Mouse (Mus musculus) megakaryocyte progenitor cell, adult 5-6 weeks (primary cell): ENCODE results near the gene Gm8897. TPM values are rescaled to one million over a fixed set of nuclear protein-coding genes. Genes with fewer than 3 reads are reported as not detected.
"Not testable (repeated sequence)": the region's sequence is repeated elsewhere in the genome, so short reads cannot be mapped to it uniquely, and the experiment has no call there.

ENCODE experiments used
- ATAC-seq: replicated peaks from 2 replicates; pipeline ENCODE4 v1.8.0; 2016; ENCODE audit warnings: mild to moderate bottlenecking, moderate TSS enrichment, inconsistent platforms; ENCODE audit not compliant: poor library complexity
- total RNA-seq, 2 experiments: library from RNA; stranded (forward) in 1 of 2; stranded (reverse) in 1 of 2; fragments of 157-497, 149-512 nt in 1 of 2; fragments of 200-1000 nt in 1 of 2; gene quantifications; 2 replicates each; pipeline versions ENCODE4 v1.2.3 to v1.2.4; 2015 to 2017

The Gm8897 gene
- total RNA-seq (2015) (not detected in 2 replicates), total RNA-seq (2017) (not detected in 2 replicates)

DNA sequence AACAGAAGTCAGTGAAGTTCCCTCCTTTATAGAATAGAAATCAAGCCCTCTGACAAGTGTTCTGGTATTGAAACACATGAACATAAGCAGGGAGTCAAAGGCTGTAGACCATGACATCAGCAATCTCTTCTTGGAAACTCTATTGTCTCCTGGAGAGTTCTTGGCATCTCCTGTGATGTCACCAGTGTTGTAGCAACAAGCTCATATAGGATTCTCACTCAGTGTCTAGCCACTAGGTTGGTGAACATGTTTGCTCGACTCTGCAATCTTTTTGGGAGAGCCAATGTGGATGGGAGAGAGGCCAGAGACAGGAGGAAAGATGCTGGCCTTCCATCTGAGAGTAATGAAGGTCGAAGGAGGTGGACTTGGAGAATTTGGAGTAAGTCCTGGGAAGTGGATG is at the start of gene Gm8897:
TSS of gene Gm8897 (plus strand) at position 301 of the 400 bp plus-strand sequence.
- ATAC-seq, result not testable (repeated sequence)

DNA sequence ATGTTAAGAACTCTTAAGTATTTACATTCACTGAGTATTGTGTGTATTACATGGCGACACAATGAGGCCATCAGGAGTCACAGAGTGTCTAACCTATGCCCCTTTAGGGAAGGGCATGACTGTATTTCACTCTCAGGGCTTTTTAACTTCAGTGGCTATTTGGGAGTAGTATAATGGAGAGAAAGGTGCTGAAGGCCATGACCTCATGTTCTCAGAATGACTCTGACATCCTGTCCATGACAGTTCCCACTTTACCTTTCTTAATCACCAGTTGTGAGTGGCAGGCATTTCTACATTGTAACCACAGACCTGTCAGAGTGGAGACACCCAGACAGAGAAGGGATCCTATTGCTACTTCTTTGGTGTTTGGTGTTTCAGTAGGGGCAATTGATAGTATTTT is 473 bp downstream of the Gm8897 start:
- not testable (repeated sequence) for ATAC-seq

Other genes with a start within 250 kb of the Gm8897 start
- gene Gm5861, start 233.3 kb upstream of the Gm8897 start, total RNA-seq (2015), result not detected in 2 replicates
- not detected in 2 replicates for gene Gm5861, start 233.3 kb upstream of the Gm8897 start, total RNA-seq (2017)
- not detected in 2 replicates for gene Gm8890, start 160.4 kb upstream of the Gm8897 start, total RNA-seq (2015)
- gene Gm8890, start 160.4 kb upstream of the Gm8897 start, total RNA-seq (2017), result not detected in 2 replicates
- gene Speer1, start 74.9 kb upstream of the Gm8897 start, total RNA-seq (2015), result not detected in 2 replicates
- gene Speer1, start 74.9 kb upstream of the Gm8897 start, total RNA-seq (2017), result not detected in 2 replicates
- not detected in 2 replicates for gene Gm8906, start 86.3 kb downstream of the Gm8897 start, total RNA-seq (2015)
- not detected in 2 replicates for gene Gm8906, start 86.3 kb downstream of the Gm8897 start, total RNA-seq (2017)
- gene Gm6460, start 178.5 kb downstream of the Gm8897 start, total RNA-seq (2015), result not detected in 2 replicates
- not detected in 2 replicates for gene Gm6460, start 178.5 kb downstream of the Gm8897 start, total RNA-seq (2017)